Mouse (Mus musculus) stomach, adult 2 months (tissue): Measurements from ENCODE around the gene Gm11213. TPM values are rescaled to one million over a fixed set of nuclear protein-coding genes. Genes with fewer than 3 reads are reported as not detected.

Source experiments
- polyA plus RNA-seq: library from polyadenylated mRNA; depleted of rRNA; stranded (reverse); fragments of >200 nt; gene quantifications from 2 replicates; pipeline ENCODE4 v1.2.3, GENCODE M21; 2012; rRNA removed

The Gm11213 gene
- polyA plus RNA-seq, result not detected in 2 replicates

DNA sequence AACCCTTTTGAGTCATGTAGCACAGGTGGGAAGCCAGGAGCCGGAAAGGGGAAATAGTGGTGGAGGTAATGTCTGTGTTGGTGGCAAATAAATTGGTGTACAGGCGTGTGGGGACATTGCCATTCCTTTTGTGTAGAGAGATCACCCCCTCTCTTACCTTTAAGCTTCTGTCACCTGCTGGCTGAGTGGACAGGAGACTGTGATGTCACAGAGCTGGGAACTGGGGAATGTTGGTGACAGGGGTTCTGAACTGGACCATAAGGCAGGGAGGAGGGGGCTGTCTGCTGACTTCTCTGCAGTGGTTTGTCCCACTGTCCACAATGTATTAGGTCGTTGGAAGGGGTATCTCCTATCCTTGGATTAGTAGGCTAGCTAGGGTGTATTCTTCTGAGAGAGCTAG lies at the start of gene Gm11213:
Gm11213 (minus strand) TSS at position 317 of the 400 bp plus-strand sequence.

DNA sequence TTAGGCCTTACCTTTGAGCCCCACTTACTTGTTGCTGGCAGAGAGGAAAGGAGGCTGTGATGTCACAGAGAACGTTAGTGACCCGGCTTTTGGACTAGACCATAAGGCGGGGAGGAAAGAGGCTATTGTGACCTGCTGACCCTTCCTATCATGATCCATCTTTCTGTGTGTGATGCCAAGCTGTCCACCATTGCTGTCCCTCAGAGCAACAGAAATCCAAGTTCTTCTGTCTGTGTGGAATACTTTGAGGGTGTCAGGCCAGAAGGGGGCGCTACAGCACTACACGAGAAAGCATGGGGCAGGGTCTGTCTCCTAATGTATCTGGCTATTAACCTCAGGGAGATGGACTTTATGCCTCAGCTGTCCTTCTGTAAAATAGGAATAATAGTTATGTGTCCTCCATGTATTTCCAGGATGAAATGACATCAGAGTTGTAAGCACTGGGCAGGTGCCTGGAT lies 17.3 kb upstream of the Gm11213 start, which contains the start of gene Tex48:
Tex48 (minus strand) TSS at position 51 of the 458 bp plus-strand sequence.

DNA sequence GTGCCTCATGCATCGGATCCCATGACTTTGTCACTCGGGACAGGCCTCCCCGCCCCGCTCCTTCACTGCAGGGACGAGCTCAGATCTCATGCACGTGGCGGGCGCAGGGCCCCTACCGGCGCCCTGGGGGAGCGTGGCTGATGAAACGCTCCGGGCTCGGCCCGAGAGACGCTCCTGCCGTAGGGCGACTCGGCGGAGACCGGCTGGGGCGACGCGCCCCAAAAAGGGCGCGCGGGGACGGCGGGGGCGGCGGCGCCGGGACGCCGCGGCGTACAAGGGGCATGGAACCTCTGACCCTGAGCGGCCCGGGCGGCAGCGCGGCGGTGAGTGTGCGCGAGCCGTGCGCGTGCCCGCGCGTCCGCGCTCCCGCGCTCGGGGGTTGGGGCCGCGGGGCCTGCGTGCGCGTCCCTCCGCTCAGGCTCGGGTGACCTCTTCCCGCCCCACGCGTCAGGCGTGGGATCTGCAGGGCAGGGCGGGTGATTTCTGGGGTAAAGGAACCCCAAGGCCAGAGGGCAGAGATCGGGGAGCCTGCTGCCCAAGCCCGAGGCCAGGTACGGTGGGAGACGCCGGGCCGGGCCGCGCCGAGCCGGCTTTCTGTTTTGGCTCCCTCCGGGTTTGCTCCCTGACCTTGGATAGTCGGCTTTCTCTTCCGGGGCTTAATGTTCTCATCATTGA lies 46.5 kb downstream of the Gm11213 start, which contains the start of gene Tmem268:
Tmem268 (plus strand) TSS at position 375 of the 675 bp plus-strand sequence.

Other genes with a start within 250 kb of the Gm11213 start
- gene Orm3, start 249.1 kb downstream of the Gm11213 start, polyA plus RNA-seq, result not detected in 2 replicates
- 0.10 and 0.16 TPM in 2 replicates for gene Orm2, start 242.8 kb downstream of the Gm11213 start, polyA plus RNA-seq
- gene Akna, start 201.9 kb downstream of the Gm11213 start, polyA plus RNA-seq, result 2.8 and 3.8 TPM in 2 replicates
- 8.4 and 9.4 TPM in 2 replicates for gene Whrn, start 109.3 kb downstream of the Gm11213 start, polyA plus RNA-seq
- gene Atp6v1g1, start 60.5 kb downstream of the Gm11213 start, polyA plus RNA-seq, result 8.1 and 8.5 TPM in 2 replicates
- 1.5 and 1.8 TPM in 2 replicates for gene Tmem268, start 46.5 kb downstream of the Gm11213 start, polyA plus RNA-seq
- not detected in 2 replicates for gene Tex48, start 17.2 kb upstream of the Gm11213 start, polyA plus RNA-seq
- gene Gm11214, start 58.1 kb upstream of the Gm11213 start, polyA plus RNA-seq, result not detected in 2 replicates
- not detected in 2 replicates for gene Tnfsf15, start 139.9 kb upstream of the Gm11213 start, polyA plus RNA-seq